Mouse (Mus musculus): ENCODE measurements around the gene Setd1b. TPM values are rescaled to one million over a fixed set of nuclear protein-coding genes. Genes with fewer than 3 reads are reported as not detected.

The Setd1b gene
- total RNA-seq, 2 experiments from 2014 or later = 36.8 to 37.2 TPM

DNA sequence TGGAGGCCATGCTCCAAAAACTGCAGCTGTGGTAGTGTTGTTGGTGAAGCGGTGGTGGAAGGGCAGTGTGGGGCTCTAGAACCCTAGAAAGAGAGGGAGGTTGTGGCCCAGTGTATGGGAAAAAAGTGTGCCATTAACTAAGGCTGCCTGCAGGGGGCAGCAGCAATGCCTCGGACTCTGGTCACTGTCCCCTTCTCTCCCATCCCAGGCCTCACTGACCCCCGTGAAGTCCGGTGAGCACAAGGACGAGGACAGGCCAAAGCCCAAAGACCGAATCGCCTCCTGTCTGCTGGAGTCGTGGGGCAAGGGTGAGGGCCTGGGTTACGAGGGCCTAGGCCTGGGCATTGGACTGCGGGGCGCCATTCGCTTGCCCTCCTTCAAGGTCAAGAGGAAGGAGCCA, 14.8 kb downstream of the Setd1b start:
- DNase-seq (ENCODE audit: low spot score in 2 of 2) = no peak

- no peak for DNase-seq (ENCODE audit: low spot score in 2 of 2)
Measured at GRCm38 (mm10) chr5:123157972-123158371, 16.0 kb downstream of the Setd1b start.

DNA sequence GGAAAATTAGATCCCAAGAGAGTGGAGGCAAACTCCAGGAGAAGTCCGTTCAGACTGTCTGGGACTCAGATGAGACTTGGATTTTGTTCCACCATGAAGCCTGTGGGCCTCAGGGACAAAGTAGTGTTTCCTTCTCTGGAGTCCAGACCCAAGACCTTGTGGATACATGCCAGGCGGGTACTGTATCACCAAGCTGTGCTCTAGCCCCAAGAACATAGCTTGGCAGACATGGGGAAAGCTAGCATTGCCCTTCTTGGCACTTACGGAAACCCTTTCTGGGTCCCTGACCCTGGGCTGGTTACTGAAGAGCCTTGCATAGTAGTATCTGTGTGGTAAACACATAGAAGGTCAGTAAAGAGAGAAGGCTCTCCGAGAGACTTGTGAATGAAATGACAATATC, 17.5 kb downstream of the Setd1b start:
- no peak for DNase-seq (ENCODE audit: low spot score in 2 of 2)

DNA sequence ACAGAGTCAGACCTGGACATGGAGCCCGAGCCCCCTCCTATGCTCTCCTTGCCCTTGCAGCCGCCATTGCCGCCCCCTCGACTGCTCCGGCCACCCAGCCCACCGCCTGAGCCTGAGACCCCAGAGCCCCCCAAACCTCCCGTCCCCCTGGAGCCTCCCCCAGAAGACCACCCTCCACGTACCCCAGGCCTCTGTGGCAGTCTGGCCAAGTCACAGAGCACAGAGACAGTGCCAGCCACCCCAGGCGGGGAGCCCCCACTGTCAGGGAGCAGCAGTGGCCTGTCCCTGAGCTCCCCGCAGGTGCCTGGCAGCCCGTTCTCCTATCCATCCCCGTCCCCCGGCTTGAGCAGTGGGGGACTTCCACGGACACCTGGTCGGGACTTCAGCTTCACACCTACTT, 17.9 kb downstream of the Setd1b start:
- no peak for DNase-seq (ENCODE audit: low spot score in 2 of 2)

DNA sequence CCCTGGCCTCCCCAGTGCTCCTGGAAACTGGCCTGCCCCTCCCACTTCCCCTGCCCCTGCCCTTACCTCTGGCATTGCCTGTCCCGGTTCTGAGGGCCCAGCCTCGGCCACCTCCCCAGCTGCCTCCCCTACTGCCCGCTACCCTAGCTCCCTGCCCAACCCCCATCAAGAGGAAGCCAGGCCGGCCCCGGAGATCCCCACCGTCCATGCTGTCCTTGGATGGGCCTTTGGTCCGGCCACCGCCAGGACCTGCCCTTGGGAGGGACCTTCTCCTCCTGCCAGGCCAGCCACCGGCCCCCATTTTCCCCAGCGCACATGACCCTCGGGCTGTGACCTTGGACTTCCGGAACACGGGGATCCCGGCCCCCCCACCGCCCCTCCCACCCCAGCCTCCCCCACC, 18.3 kb downstream of the Setd1b start:
- DNase-seq (ENCODE audit: low spot score in 2 of 2) = peak in 1 of 2 experiments; percentile 55

DNA sequence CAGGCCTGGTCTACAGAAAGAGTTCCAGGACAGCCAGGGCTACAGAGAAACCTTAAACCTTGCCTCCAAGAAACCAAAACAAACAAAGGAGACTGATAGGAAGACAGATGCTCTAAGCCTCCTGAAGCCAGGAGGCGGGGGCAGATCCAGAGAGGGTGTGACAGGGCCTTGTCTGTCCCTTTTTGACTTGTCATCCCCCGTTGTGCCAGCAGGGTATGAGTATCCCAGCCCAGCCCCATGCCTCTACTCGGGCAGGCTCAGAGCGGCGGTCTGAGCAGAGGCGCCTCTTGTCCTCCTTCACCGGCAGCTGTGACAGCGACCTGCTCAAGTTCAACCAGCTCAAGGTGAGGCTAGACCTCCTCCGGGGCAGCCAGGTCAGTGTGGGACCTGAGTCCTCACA, 20.9 kb downstream of the Setd1b start:
- no peak for DNase-seq (ENCODE audit: low spot score in 2 of 2)

DNA sequence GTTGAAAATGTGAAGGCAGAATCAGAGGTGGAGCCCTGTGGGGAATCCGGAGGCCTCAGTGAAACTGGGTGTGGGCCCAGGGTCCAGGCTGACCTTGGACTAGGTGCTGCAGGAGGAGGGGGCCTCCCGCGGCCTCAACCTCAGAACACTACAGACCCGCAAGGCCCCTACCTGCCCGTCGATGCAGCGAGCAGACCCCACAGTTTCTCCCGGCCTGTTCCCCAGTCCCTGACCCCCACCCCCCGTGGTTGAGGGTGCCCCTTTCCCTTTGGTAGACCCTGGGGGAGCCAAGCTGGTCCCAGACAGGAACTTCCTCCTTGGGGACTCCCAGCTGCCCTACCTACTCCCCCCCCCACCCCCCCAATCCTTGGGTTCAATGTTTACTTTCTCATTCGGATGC, 24.4 kb downstream of the Setd1b start:
- no peak for DNase-seq (ENCODE audit: low spot score in 2 of 2)

- no peak for DNase-seq (ENCODE audit: low spot score in 2 of 2)
Measured at GRCm38 (mm10) chr5:123167591-123167990, 25.6 kb downstream of the Setd1b start.

DNA sequence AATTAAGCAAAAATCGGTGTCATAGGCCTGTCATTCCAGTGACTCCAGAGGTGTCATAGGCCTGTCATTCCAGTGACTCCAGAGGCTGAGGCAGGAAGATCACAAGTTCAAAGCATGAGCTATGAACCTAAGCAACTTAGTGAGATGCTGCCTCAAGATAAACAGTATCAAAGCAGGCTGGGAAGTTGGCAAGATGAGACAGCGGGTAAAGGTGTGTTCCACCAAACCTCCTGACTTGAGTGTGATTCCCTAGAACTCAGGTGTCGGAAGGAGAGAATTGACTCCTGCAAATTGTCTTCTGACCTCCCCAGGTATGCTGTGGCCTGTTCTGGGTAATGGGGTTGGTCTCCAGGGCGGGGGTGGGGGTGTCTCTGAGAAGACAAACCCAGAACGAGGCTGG, 27.3 kb downstream of the Setd1b start, which contains the start of gene Psmd9:
TSS of gene Psmd9 (plus strand) at position 130 of the 400 bp plus-strand sequence.
- DNase-seq (ENCODE audit: low spot score in 2 of 2) = no peak

DNA sequence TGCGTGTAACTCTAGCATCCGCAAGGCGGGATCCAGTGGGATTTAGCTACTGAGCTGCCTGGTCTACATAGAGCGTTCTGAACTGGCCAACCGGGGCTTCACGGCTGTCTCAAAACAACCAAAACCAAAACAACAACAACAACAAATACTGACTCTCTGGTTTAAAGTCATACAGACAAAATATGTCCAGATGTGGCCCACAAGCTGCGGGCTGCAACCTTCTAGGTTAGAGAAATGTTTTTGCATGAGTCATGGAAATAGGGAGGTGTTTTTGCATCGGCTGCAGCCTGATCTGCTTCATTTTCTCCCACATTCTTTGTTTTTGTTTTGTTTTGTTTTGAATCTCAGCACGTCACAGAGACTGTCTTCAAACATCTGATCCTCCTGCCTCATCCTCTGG, 28.4 kb downstream of the Setd1b start:
- no peak for DNase-seq (ENCODE audit: low spot score in 2 of 2)

GRCm38 (mm10) chr5:123171646-123172350, 29.8 kb downstream of the Setd1b start:
- peak; percentile 81 to 82 for DNase-seq (ENCODE audit: low spot score in 2 of 2)

DNA sequence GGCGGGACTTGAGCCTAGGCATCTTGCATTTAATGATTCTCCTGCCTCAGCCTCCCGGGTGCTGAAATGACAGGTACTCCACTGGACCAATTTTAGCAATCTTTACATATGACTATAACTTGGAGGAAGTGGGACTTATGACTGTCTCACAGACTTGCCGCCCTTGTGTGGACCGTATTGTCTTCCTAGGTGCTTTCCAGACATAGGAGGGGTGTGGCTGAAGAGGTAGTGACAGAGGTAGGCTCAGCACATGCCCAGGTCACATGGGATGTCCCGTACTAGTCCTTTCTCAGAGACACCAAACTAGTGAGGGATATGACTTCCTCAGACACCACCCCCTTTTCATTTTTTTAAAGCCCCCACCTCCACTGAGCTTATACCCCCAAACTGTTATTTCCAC, 36.8 kb downstream of the Setd1b start:
- DNase-seq (ENCODE audit: low spot score in 2 of 2) = no peak

GRCm38 (mm10) chr5:123180390-123180789, 38.4 kb downstream of the Setd1b start:
- DNase-seq (ENCODE audit: low spot score in 2 of 2) = no peak

DNA sequence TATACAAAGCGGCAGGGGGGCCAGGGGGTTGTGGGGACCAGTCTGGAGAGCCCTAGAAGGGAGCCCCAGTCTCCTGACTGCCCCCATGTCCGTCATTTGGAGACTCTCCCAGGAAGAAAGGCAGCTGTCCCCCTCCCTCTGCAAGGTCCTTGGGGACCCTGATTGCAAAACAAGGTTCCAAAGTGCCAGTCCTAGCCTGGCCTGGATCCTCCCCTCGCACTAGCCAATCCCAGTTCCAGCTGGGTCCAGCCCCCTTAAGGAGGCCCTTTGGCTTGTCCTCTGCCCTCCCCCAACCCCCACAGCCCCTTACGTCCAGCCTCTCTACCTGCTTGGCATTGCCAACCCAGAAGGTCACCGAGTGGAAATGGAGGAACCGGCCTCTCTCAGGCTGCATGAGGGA, 39.5 kb downstream of the Setd1b start:
- no peak for DNase-seq (ENCODE audit: low spot score in 2 of 2)

DNA sequence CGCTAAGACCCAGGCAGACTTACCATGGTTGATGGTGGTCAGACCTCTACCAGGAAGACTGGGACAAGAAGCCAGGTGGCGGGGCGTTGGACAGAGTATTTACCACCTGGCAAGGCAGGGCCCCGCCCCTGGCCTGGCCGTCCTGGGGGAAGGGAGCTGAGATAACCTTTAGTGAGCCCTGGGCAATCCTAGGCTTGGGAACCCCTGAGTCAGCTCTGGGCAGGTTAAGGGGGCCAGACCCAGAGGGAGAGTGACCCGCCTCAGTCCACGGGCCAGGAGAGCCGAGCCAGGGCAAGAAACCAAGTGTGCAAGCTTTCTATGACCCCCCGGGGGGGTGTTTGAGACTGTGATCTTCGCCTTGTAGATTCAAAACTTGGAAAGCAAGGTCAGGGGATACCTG, 40.7 kb downstream of the Setd1b start, which contains the start of gene Hpd:
TSS of gene Hpd (minus strand) at position 77 of the 400 bp plus-strand sequence.
- DNase-seq (ENCODE audit: low spot score in 2 of 2) = no peak

- DNase-seq (ENCODE audit: low spot score in 2 of 2) = no peak
Measured at GRCm38 (mm10) chr5:123185966-123186365, 44.0 kb downstream of the Setd1b start.

GRCm38 (mm10) chr5:123187306-123187705, 45.3 kb downstream of the Setd1b start:
- DNase-seq (ENCODE audit: low spot score in 2 of 2) = no peak

GRCm38 (mm10) chr5:123190912-123191311, 48.9 kb downstream of the Setd1b start:
- no peak for DNase-seq (ENCODE audit: low spot score in 2 of 2)

- DNase-seq (ENCODE audit: low spot score in 2 of 2) = no peak
Measured at GRCm38 (mm10) chr5:123191427-123191826, 49.4 kb downstream of the Setd1b start.

GRCm38 (mm10) chr5:123192606-123193150, 50.7 kb downstream of the Setd1b start:
- DNase-seq (ENCODE audit: low spot score in 2 of 2) = no peak

DNA sequence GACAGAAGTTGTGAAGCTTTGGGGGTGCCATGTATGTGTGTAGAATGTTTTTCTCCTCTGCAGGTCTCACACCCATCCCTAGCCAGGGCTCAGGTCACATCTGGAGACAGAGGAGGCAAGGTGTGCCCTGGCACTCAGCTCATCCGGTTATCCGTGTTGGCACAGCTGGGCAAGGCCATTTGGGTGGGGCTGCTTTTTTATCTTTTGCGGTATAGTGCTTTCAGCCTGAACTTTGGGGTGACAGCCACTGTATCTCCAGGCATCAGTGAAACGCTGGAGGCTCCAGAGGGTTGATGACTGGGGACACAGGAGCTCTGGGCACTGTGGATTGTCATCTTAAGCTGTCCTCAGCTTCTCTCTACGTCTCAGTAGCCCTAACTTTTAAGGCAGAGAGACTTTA, 51.4 kb downstream of the Setd1b start:
- no peak for DNase-seq (ENCODE audit: low spot score in 2 of 2)

- DNase-seq (ENCODE audit: low spot score in 2 of 2) = no peak
Measured at GRCm38 (mm10) chr5:123194856-123195255, 52.9 kb downstream of the Setd1b start.

- no peak for DNase-seq (ENCODE audit: low spot score in 2 of 2)
Measured at GRCm38 (mm10) chr5:123195500-123196000, 53.6 kb downstream of the Setd1b start.
